Mouse (Mus musculus): Measurements from ENCODE around the gene Mospd3. TPM values are rescaled to one million over a fixed set of nuclear protein-coding genes. Genes with fewer than 3 reads are reported as not detected.
A peak's percentile ranks its signal among the peaks of the same experiment; 100 is the strongest.

Gene Mospd3
- polyA plus RNA-seq, 1 experiment, result 164 TPM

GRCm38 (mm10) chr5:137566416-137566815 lies 34.4 kb downstream of the Mospd3 start:
- peaks cover 3% of the 10 kb centered on the region for H3K4me1 ChIP-seq (ENCODE audit: control insufficient read depth, insufficient read depth, insufficient read length, low read length)
- no peak overlapping the region for H3K27ac ChIP-seq (ENCODE audit: insufficient read depth, low read depth, low read length)
- 93% methylated on average over 5 of the region's 5 CpGs for WGBS
- H3K27me3 ChIP-seq (ENCODE audit: control insufficient read depth, insufficient read depth, low read length), result no peaks in the 10 kb centered on the region
- no peak overlapping the region for H3K4me3 ChIP-seq (ENCODE audit: low read depth, low read length)
- no peak for TF ChIP-seq POLR2A (IDR thresholded peaks at IDR 0.05; ENCODE audit: low read depth, low read length)
- no peak for TF ChIP-seq CTCF (IDR thresholded peaks at IDR 0.05; ENCODE audit: extremely low read depth, insufficient read length, insufficient replicate concordance, low read depth, low read length)
- no peaks in the 10 kb centered on the region for H3K36me3 ChIP-seq (ENCODE audit: control insufficient read depth, insufficient read depth, low read length)

- Histone ChIP-seq H3K4me1 (ENCODE audit: control insufficient read depth, insufficient read depth, insufficient read length, low read length) (peaks cover 3% of the 10 kb centered on the region), H3K4me3 (ENCODE audit: low read depth, low read length) (no peak overlapping the region), H3K27ac (ENCODE audit: insufficient read depth, low read depth, low read length) (no peak overlapping the region), H3K36me3 (ENCODE audit: control insufficient read depth, insufficient read depth, low read length) (no peaks in the 10 kb centered on the region), H3K27me3 (ENCODE audit: control insufficient read depth, insufficient read depth, low read length) (no peaks in the 10 kb centered on the region)
- TF ChIP-seq POLR2A (IDR thresholded peaks at IDR 0.05; ENCODE audit: low read depth, low read length) (no peak), CTCF (IDR thresholded peaks at IDR 0.05; ENCODE audit: extremely low read depth, insufficient read length, insufficient replicate concordance, low read depth, low read length) (no peak)
- WGBS, result 70% methylated on average over 6 of the region's 6 CpGs
Measured at GRCm38 (mm10) chr5:137565744-137566143, 35.1 kb downstream of the Mospd3 start.

- Histone ChIP-seq H3K4me3 (ENCODE audit: low read depth, low read length) (no peak overlapping the region), H3K27me3 (ENCODE audit: control insufficient read depth, insufficient read depth, low read length) (no peaks in the 10 kb centered on the region), H3K27ac (ENCODE audit: insufficient read depth, low read depth, low read length) (no peak overlapping the region), H3K4me1 (ENCODE audit: control insufficient read depth, insufficient read depth, insufficient read length, low read length) (no peaks in the 10 kb centered on the region), H3K36me3 (ENCODE audit: control insufficient read depth, insufficient read depth, low read length) (no peaks in the 10 kb centered on the region)
- TF ChIP-seq CTCF (IDR thresholded peaks at IDR 0.05; ENCODE audit: extremely low read depth, insufficient read length, insufficient replicate concordance, low read depth, low read length) (no peak), POLR2A (IDR thresholded peaks at IDR 0.05; ENCODE audit: low read depth, low read length) (no peak)
- 61% methylated on average over 10 of the region's 10 CpGs for WGBS
Measured at GRCm38 (mm10) chr5:137562965-137563364, 37.9 kb downstream of the Mospd3 start.

- 48% methylated on average over 6 of the region's 6 CpGs for WGBS
- no peak for TF ChIP-seq CTCF (IDR thresholded peaks at IDR 0.05; ENCODE audit: extremely low read depth, insufficient read length, insufficient replicate concordance, low read depth, low read length)
- no peak for TF ChIP-seq POLR2A (IDR thresholded peaks at IDR 0.05; ENCODE audit: low read depth, low read length)
- Histone ChIP-seq H3K4me3 (ENCODE audit: low read depth, low read length) (no peak overlapping the region), H3K27me3 (ENCODE audit: control insufficient read depth, insufficient read depth, low read length) (no peaks in the 10 kb centered on the region), H3K36me3 (ENCODE audit: control insufficient read depth, insufficient read depth, low read length) (no peaks in the 10 kb centered on the region), H3K27ac (ENCODE audit: insufficient read depth, low read depth, low read length) (no peak overlapping the region), H3K4me1 (ENCODE audit: control insufficient read depth, insufficient read depth, insufficient read length, low read length) (no peaks in the 10 kb centered on the region)
Measured at GRCm38 (mm10) chr5:137561556-137561955, 39.3 kb downstream of the Mospd3 start.

- TF ChIP-seq CTCF (IDR thresholded peaks at IDR 0.05; ENCODE audit: extremely low read depth, insufficient read length, insufficient replicate concordance, low read depth, low read length), result no peak
- no peak for TF ChIP-seq POLR2A (IDR thresholded peaks at IDR 0.05; ENCODE audit: low read depth, low read length)
- Histone ChIP-seq H3K27me3 (ENCODE audit: control insufficient read depth, insufficient read depth, low read length) (peaks cover 13% of the 10 kb centered on the region; the same call in 1 of the 2 replicates), H3K4me1 (ENCODE audit: control insufficient read depth, insufficient read depth, insufficient read length, low read length) (0 out of 2 replicates have a peak, but pooled peaks cover 2% of the 10 kb centered on the region), H3K36me3 (ENCODE audit: control insufficient read depth, insufficient read depth, low read length) (no peaks in the 10 kb centered on the region), H3K4me3 (ENCODE audit: low read depth, low read length) (no peak overlapping the region; the same call in 1 of the 2 replicates), H3K27ac (ENCODE audit: insufficient read depth, low read depth, low read length) (no peak overlapping the region)
- 44% methylated on average over 11 of the region's 11 CpGs for WGBS
Measured at GRCm38 (mm10) chr5:137553898-137554297, 47.0 kb downstream of the Mospd3 start.

GRCm38 (mm10) chr5:137553411-137553837 lies 47.4 kb downstream of the Mospd3 start, which contains the start of gene Actl6b:
TSS of gene Actl6b (plus strand) at chr5:137553517.
- 2% methylated on average over 37 of the region's 37 CpGs for WGBS
- no peaks in the 10 kb centered on the region for H3K36me3 ChIP-seq (ENCODE audit: control insufficient read depth, insufficient read depth, low read length)

GRCm38 (mm10) chr5:137553000-137553399 lies 47.9 kb downstream of the Mospd3 start:
- H3K27ac ChIP-seq (ENCODE audit: insufficient read depth, low read depth, low read length), result no peak overlapping the region
- H3K27me3 ChIP-seq (ENCODE audit: control insufficient read depth, insufficient read depth, low read length), result peaks cover 13% of the 10 kb centered on the region; the same call in 1 of the 2 replicates
- TF ChIP-seq POLR2A (IDR thresholded peaks at IDR 0.05; ENCODE audit: low read depth, low read length) (no peak), CTCF (IDR thresholded peaks at IDR 0.05; ENCODE audit: extremely low read depth, insufficient read length, insufficient replicate concordance, low read depth, low read length) (no peak)
- 30% methylated on average over 6 of the region's 6 CpGs for WGBS
- 0 out of 2 replicates have a peak, but pooled peaks cover 2% of the 10 kb centered on the region for H3K4me1 ChIP-seq (ENCODE audit: control insufficient read depth, insufficient read depth, insufficient read length, low read length)
- no peaks in the 10 kb centered on the region for H3K36me3 ChIP-seq (ENCODE audit: control insufficient read depth, insufficient read depth, low read length)
- no peak overlapping the region for H3K4me3 ChIP-seq (ENCODE audit: low read depth, low read length)

More at GRCm38 (mm10) chr5:137553411-137553837, 47.4 kb downstream of the Mospd3 start, which contains the start of gene Actl6b:
- TF ChIP-seq CTCF (IDR thresholded peaks at IDR 0.05; ENCODE audit: extremely low read depth, insufficient read length, insufficient replicate concordance, low read depth, low read length), result no peak
- TF ChIP-seq POLR2A (IDR thresholded peaks at IDR 0.05; ENCODE audit: low read depth, low read length), result no peak
- Histone ChIP-seq H3K27me3 (ENCODE audit: control insufficient read depth, insufficient read depth, low read length) (peaks cover 13% of the 10 kb centered on the region; the same call in 1 of the 2 replicates), H3K4me3 (ENCODE audit: low read depth, low read length) (peak within 1 kb of the TSS; percentile 6; the same call in 1 of the 2 replicates), H3K4me1 (ENCODE audit: control insufficient read depth, insufficient read depth, insufficient read length, low read length) (0 out of 2 replicates have a peak, but pooled peaks cover 2% of the 10 kb centered on the region), H3K27ac (ENCODE audit: insufficient read depth, low read depth, low read length) (no peak within 1 kb of the TSS)

All from small intestine, adult 2 months (tissue).